Mouse (Mus musculus): ENCODE measurements at regions not wholly inside any gene's neighbourhood (a gene's known extent, or its start where the extent isn't known, plus 50 kb on each side); places are given as distances from the start of the nearest gene placed in this dataset.

DNA sequence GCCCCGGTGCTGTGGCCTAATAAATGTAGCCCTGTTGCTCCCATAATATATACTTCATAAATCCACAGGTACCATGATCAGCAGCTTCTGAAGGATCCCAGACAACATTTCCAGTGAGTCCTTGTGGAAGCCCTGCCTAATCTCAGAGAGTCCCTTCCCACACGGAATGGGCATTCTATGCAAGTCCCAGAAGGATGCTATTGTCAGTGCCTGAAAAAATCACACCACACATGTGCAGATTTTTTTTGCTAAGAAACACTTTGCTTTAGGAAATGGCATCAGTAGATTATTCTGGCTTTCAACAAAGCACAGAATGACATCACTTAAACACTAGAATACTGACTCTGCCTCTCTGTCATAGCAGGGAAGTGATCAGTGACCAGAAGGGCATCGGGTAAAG is 456.6 kb upstream of the Cdh5 start:
- TF ChIP-seq EP300 (IDR thresholded peaks at IDR 0.05; ENCODE audit: insufficient read depth, low read depth, low read length) (no peak), CTCF (IDR thresholded peaks at IDR 0.05) (no peak)

All from heart, adult 2 months (tissue).